Mouse (Mus musculus): ENCODE results near the gene Cacnb4.
A peak's percentile ranks its signal among the peaks of the same experiment; 100 is the strongest.

The Cacnb4 gene

DNA sequence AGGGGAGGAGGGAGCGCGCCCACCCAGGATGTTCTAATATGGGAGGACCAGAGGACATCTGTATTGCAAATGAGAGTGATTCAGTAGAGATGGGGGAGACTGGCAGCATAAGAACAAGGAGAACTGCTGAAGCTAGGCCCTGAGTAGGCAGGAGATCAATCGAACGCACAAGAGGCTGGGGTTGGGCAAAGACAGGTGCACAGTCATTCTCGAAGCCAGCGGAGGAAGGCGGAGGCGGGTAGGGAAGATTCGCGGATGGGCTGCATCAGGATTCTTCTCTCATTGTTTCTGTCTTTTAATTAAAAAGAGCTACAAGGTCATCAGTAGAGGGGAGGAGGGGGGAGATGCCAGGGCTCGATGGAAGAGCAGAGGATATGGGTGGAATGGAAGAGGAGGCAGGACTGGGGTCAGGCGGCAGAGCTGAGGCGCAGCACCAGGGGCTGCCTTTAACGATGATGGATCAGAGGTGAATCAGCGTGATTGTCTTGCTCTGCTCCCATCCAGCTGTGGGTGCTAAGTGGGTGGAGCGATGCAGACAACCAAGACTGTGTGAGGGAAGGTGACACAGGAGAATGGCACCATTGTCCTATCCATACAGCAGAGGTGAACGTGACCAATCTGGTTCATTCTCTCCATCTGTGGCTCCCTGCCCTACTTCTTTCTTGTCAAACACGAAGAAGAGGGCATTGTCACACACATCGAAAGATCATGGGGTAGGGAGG, 166.7 kb downstream of the Cacnb4 start:
- no peak for TF ChIP-seq GATA4 (IDR thresholded peaks at IDR 0.05; ENCODE audit: insufficient replicate concordance, low read length)

DNA sequence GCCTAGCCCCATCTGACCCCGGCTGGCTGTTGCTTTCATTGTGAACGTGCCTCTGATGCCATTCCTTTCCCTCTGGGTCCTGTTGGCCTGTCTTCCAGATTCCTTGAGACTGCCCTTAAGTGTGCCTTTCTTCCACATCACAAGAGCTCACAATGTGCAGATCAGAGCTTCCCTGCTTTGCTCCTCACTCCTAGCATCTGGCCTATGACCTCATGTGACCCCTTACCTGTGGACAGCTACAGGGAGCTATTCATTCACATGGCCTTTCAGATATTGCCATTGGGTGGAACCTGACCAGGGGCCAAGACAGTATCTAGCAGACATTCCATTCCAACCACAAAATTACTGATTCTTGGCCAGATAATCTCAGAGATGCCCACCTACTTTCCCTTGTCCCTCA, 171.5 kb downstream of the Cacnb4 start:
- TF ChIP-seq GATA4 (IDR thresholded peaks at IDR 0.05; ENCODE audit: insufficient replicate concordance, low read length), result no peak

DNA sequence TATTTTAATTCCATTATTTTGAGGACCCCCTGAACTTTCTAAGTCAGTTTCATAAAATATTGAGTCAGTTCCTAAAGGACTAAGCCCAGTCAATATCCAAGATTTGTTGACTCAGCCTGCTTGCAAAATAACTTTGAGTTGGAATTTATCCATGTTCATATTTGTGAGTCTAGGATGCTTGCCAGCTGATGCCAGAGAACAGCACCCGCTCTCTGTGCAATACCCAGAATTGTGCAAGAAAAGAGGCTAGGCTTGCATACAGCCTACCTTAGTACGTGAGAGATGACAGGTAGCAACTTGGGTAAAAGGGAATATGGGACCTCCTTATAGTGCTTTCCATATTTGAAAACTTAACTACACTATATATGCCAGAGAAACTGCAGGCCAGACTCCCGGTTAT, 171.9 kb downstream of the Cacnb4 start:
- TF ChIP-seq GATA4 (IDR thresholded peaks at IDR 0.05; ENCODE audit: insufficient replicate concordance, low read length), result no peak

DNA sequence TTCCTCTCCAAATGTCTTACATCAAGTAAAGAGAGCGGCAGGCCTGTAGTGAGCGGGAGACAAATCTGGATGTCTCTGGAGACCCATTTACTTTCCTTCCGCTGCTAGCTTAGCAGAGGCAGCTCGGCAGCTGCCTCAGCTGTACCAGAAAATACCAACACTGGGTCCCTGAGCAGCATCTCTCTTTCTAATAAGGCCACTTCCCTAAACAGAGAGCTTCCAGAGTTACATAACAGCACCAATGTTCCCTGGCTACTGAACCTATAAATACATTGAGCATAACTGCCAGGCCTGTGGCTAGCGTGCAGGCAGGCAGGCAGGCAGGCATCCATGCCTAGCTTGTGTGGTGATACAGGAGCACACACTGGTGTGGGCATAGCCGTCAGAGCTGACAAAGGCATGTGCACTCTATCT, 176.8 kb downstream of the Cacnb4 start:
- no peak for TF ChIP-seq GATA4 (IDR thresholded peaks at IDR 0.05; ENCODE audit: insufficient replicate concordance, low read length)

DNA sequence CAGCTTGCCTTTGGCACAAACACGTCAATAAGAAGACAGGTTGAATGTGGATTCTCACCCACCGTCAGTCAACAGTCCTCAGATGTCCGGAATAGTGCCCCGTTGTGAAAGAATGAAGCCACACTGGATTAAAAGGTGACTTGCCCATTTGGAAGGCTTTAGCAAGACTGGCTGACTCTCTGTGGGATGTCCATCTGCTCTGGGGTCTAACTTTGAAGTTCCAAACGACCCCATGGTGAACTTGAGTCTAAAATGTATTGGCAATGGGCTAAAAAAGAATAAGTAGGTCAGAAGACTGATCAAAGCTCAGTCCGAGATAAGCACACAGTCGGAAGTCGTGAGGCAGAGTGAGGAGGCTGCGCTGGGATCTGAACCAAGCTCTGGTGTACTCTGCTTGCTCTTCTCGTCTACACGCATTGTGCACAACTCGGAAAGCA, 177.5 kb downstream of the Cacnb4 start:
- TF ChIP-seq GATA4 (IDR thresholded peaks at IDR 0.05; ENCODE audit: insufficient replicate concordance, low read length), result no peak

DNA sequence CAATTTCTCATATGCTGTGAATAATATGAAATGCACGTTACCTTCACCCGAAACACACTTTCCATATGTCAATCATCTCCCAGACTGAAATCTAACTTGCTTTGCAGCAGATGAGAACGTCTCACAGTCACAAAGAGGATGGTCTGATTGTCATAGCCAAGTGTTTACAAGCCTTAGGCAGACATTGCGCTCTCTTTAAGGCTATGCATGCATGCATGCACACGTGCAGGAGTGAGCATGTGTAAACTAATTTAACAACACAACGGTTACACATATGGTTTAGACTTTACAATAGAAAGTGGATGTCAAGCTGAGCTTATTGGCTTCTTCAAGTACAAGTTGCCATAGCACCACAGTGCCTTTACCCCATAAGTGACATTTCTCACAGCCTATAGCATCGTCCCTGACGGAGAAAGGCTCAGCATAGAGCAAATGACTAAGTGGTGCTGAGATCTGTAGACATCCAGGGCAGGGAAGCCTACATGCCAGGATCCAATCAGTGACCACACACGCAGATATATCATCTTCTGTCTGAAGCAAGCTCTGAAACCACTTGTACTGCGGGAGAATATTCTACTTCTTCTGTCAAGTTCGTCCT, 181.4 kb downstream of the Cacnb4 start:
- no peak for TF ChIP-seq GATA4 (IDR thresholded peaks at IDR 0.05; ENCODE audit: insufficient replicate concordance, low read length)

DNA sequence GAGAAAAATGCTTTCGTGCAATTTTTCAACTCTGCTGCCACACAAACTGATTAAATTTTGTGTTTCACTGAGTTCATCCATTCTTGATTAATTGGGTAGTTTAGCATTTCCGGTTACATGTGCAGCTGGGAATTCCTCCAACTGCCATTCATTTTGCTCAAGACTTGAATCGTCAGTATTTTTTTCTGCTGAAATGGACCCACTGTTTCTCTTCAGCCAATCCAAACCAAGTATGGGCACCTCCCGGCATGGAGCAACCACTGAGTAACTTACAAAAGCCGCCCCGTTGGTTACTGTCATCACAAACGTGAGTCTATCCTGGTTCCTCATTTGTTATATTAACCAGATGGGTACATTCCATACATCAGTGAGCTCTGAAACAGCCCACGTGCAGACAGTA, 182.4 kb downstream of the Cacnb4 start:
- TF ChIP-seq GATA4 (IDR thresholded peaks at IDR 0.05; ENCODE audit: insufficient replicate concordance, low read length), result no peak

DNA sequence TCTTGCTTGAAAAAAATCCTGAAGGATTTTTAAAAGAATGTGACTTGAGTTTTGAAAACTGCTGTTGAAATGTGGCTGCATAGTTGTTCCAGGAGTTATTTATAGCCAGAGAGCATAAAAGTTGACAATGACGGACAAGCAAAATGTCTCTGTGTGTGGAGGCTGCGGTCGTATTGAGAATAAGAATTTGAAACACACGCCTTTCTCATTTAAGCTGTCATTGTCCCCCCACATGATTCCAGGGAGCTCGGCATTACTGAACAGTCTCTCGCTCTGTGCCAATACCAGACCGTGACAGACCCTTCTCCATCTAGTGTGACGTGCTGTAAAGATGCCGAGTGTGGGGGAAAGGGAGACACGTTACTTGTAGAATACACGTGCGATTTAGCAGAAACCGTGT, 183.8 kb downstream of the Cacnb4 start:
- no peak for TF ChIP-seq GATA4 (IDR thresholded peaks at IDR 0.05; ENCODE audit: insufficient replicate concordance, low read length)

DNA sequence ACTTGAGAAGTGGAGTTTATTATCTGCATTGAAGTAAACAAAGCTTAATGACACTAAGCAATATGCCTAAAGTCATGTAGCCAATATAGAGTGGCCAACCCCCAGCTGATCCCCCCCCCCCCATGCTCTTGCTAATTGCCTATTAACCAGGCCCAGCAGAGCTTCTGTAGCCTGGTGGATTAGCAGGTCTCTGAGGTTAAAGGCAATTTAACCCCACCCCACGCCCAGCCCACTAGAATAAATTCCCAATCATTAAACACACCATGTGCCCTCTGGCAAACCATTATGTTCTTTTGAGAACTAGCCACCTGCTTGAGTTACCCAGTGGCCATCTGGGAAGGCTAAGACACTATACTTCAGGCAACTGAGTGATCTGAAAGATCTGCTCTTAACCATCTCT, 186.8 kb downstream of the Cacnb4 start:
- TF ChIP-seq GATA4 (IDR thresholded peaks at IDR 0.05; ENCODE audit: insufficient replicate concordance, low read length), result no peak

DNA sequence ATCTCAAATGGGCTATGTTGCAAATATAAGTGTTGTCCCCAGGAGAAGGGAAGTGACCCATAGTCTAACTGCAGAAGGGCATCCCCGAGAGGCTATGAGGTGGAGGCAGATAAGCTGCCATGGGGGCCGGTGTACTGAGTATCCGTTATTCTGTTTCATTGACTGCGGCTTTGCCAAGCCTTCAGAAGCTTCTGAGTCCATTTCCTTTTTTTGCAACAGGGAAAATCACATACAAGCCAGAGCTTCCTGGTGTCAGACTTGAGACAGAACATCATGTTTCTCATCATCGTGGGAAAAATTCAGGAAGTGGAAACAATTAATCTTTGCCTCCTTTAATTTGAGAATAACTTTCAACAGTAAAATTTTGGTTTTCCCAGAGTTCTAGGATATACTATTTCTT, 193.1 kb downstream of the Cacnb4 start:
- peak; percentile 57; the same call in 1 of the 2 replicates for TF ChIP-seq GATA4 (IDR thresholded peaks at IDR 0.05; ENCODE audit: insufficient replicate concordance, low read length)

DNA sequence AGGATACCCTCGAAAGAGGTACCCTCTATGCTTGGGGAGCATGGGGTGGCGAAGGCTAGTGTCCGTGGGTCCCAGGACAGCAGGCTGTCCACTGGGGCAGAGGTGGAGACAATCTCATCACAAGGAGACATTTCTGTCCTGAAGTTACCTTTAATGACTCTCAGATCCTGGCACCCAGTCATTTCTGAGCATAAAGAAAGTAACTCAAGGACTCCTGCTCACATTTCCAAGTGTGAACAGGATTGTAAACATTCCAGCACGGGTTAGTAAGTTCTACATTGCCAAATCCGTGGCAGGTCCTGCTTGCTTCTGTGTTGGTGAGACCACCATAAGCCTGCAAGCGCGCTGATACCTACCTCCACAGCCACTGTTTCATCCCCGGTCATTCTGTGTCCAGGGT, 196.2 kb downstream of the Cacnb4 start:
- TF ChIP-seq GATA4 (IDR thresholded peaks at IDR 0.05; ENCODE audit: insufficient replicate concordance, low read length), result no peak

DNA sequence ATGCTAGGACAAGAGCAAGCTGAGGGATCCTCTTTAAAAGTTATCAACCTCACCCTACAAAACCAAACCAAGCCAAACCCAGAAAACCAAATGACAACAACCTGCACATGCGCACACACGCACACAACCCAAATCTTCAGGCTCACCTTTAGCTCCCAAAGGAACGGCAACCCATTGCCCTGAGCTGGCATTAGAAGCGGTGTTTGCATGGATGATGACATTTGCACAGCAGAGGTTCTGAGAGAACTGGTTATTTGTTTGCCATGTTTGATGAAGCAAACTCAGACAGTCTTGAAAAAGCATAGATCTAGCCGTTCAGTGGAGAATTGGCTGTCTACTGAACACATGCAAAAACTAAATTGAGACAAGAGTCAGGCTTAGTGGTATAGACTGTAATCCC, 198.1 kb downstream of the Cacnb4 start:
- TF ChIP-seq GATA4 (IDR thresholded peaks at IDR 0.05; ENCODE audit: insufficient replicate concordance, low read length), result no peak

DNA sequence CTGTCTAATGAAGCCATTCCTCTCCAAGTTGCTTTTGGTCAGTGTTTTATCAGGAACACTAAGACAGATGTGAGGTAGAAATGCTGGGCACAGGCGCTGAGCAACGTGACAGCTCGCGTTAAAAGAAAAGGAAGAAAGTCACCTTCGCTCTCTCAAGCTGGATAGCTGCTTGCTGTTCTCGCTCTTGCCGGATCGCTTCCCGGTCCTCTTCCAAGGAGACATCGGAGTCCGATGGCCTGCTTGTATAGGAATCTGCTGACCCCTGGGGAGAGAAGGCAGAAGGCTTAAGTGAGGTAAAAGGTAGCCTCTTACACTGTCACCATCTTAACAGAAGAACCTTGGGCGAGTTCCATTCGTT, 199.1 kb downstream of the Cacnb4 start:
- TF ChIP-seq GATA4 (IDR thresholded peaks at IDR 0.05; ENCODE audit: insufficient replicate concordance, low read length), result no peak

DNA sequence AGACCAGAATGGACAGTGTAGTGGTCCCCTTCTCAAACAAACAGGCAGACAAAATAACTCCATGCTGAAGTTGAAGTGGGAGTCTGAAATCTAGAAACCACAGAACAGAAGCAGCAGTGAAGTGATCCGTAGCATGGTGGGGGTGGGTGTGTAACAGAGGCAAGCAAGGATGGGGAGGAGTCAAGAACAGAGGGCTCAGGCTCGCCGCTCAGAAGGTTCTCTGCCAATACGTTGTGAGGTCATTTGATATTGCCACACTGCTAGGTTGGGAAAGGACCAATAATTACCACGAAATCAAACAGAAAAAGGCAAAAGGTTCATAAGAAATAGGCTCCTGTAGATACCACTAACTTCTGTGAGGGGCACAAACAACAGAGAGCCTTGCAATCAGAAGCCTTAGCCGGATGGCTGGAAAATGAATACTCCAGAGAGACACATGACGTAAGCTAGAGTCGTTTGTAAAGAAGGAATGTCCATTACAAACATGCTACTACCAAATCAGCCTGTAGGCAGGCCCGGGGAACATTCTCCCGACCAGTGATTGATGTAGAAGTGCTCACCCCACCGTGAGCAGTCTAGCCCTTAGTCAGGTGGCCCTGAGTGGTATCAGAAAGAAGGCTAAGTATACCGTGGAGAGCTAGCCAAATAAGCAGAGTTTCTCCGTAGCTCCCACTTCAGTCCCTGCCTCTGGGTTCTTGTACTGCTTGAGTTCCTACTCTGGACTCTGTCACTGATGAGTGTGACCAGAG, 199.7 kb downstream of the Cacnb4 start:
- no peak for TF ChIP-seq GATA4 (IDR thresholded peaks at IDR 0.05; ENCODE audit: insufficient replicate concordance, low read length)

DNA sequence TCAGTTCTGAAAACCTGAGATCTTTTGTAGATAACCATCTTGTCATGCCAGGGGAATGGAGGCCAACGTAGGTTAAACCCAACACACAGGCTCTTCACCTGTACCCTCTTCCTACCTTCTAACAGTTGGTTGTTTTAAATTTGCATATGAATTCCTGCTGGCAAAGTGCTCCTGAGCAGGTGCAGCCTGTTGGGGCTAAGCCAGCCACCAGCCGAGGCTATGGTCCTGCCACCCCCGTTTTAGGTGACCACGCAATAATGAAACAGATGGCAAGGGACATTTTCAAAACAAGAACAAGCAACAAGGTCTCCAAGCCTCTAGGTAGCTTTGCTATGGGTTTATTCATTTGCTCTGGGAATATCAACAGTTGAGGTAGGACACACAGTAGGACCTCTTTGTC, 200.8 kb downstream of the Cacnb4 start:
- TF ChIP-seq GATA4 (IDR thresholded peaks at IDR 0.05; ENCODE audit: insufficient replicate concordance, low read length), result no peak

DNA sequence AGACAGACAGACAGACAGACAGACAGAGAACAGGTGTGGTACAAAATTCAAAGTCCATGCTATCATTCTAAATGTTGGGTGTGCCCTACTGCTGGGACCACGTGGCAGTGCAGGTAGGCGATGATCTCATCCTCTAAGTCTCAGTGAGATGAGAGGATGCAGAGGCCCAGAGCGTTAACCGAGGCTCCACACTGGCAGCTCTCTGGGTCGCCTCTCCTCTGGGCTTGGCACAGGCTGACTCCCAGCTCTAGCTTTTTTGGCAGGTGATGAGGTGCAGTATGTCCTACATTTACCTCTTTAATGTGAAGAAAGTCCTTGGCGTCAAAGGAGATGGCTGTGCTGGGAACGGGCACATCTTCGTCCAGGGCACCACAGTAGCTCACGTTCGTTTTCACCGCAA, 202.1 kb downstream of the Cacnb4 start:
- no peak for TF ChIP-seq GATA4 (IDR thresholded peaks at IDR 0.05; ENCODE audit: insufficient replicate concordance, low read length)

All from liver, adult (tissue).